Mouse (Mus musculus) adrenal gland, adult 18-20 months (tissue): Measurements from ENCODE around the gene Rc3h1. TPM values are rescaled to one million over a fixed set of nuclear protein-coding genes. Genes with fewer than 3 reads are reported as not detected.
"Not testable (repeated sequence)": the region's sequence is repeated elsewhere in the genome, so short reads cannot be mapped to it uniquely, and the experiment has no call there.

Experiments used
- DNase-seq, 2 experiments: peaks; one replicate each; pipeline ENCODE4 v3.0.0; 2021 to 2022; ENCODE audit warnings: low spot score in 2 of 2
- long read RNA-seq, 2 experiments: library from polyadenylated mRNA; stranded (forward); transcript quantifications; one replicate each; pipeline ENCODE4 v2.0.0; 2021
- total RNA-seq, 2 experiments: library from RNA; stranded (reverse); gene quantifications; 1 replicate in 1 of 2; 2 replicates in 1 of 2; pipeline ENCODE4 v1.2.3; 2021

The Rc3h1 gene
- total RNA-seq, result 10 to 100 TPM; 45.3 to 47.8 TPM
- long read RNA-seq, experiment 1, full-length matches to known transcripts, result 3 of 7 reads
- long read RNA-seq, experiment 1, partial matches to known transcripts, result 3 of 7 reads
- long read RNA-seq, experiment 1, other reads (novel, unspliced or antisense), result 1 of 7 reads
- long read RNA-seq, experiment 2, partial matches to known transcripts, result 6 of 6 reads
- long read RNA-seq, experiment 2, other reads (novel, unspliced or antisense), result 0 of 6 reads

DNA sequence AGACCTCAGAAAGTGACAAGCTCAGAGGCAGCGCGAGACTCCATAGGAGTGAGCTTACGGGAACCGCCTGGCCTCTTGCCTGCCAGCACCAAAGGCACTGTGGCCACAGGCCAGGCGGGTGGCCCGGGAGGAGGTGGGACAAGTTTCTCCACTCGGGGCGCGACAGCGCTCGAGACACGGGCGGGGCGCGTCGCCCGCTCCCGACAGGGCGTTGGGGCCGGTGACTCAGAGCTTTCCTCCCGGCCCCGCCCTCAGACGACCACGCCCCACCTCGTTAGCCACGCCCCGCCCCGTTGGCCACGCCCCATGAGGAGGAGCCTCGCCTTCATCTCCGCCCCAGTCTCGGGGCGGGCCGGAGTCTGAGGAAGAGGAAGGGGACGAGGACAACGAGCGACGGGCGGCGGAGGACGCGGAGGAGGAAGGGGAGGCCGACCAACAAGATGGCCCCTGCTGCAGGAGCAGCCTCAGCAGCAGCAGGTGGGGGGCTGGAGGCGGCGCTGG is at the start of gene Rc3h1:
Gene Rc3h1, plus strand, starts transcription at position 362 of the 501 bp plus-strand sequence.
- peak; percentile 100 for DNase-seq

DNA sequence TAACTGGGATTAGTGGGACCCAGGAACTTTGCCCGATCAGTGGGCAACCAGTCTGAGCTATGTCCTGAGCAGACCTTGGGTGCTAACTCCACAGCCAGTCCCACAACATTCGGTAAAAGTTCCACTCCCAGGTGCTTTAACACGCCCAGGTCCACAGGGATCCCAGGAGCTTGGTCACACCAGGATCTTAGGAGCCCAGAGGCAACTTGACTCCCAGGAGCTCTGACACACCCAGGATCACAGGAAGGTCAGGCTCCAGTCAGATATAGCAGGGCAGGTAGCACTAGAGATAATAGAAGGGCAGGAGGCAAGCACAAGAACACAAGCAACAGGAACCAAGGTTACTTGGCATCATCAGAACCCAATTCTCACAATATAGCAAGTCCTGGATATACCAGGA is 48.1 kb upstream of the Rc3h1 start:
- DNase-seq, result no peak

DNA sequence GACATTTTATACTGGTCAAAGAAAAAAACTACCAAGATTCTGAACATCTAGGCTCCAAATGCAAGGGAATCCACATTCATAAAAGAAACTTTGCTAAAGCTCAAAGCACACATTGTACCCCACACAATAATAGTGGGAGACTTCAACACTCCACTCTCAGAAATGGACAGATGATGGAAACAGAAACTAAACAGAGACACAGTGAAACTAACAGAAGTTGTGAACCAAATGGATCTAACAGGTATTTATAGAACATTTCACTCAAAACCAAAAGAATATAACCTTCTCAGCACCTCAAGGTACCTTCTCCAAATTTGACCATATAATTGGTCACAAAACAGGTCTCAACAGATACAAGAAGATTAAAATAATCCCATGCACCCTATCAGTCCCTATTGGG is 46.3 kb upstream of the Rc3h1 start:
- DNase-seq, result not testable (repeated sequence)

DNA sequence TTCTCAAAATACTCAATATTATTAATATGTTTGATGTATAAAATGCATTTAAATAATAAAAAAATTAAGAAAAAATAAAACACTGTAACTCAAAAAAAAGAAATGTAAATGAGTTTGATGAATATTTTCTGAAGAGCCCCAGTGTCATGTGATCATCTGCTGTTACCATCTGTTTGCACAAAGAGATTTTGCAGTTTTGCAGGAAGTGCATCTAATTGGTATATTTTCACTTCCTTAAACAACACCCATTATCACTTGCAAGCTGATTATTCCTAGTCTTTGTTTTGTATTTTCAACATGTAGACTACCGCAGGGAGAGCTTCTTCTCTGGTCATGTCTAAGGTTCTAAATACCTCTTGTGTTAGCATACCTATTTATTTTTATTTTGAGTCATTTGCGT is 45.1 kb upstream of the Rc3h1 start:
- no peak for DNase-seq

DNA sequence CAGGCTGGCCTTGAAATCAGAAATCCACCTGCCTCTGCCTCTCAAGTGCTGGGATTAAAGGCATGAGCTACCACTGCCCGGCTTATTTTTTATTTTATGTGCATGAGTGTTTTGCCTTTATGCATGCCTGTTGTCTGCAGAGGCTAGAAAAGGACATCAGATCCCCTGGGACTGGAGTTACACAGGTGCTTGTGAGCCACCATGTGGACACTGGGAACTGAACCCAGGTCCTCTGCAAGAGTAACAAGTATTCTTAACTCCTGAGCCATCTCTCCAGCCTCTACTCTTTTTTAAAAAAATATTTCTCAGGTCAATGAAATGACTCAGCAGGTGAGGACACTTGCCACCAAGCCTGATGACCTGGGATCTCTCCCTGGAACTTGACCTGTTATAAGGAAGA is 44.6 kb upstream of the Rc3h1 start:
- no peak for DNase-seq

DNA sequence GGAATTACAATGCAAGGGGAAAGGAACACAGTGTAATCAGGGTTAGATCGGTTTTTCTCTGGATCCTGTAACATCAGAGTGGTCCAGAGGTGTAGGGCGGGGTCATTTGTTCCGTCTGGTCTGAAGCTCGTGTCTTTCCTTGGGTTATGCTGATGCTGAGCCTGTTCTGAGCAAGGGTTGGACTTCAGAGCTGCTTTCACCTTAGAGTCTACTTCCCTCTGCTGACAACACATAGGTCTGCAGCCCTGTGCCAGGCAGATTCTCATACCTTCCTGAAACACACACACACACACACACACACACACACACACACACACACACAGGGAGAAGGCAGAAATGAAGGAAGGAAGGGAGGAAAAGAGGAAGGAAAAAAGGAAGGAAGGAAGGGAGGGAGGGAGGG is 43.2 kb upstream of the Rc3h1 start:
- no peak for DNase-seq

DNA sequence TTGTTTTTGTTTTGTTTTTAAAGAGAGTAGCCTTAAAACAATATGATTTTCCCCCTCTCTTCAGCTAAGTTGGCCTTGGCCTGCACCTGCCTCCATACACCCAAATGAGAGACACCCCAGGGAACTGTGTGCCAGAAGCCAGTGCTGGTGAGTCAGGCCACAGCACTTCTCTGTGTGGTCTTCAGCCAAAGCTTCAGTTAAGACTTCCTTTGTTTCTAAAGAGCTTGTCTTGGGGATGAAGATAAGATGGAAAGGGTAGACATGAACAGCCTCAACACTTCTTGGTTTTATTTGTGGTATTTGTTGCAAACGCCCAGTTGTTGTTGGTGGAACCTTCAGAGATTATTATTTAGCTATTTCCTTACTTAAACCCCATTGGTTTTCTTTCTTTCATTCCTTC is 31.5 kb upstream of the Rc3h1 start:
- no peak for DNase-seq

DNA sequence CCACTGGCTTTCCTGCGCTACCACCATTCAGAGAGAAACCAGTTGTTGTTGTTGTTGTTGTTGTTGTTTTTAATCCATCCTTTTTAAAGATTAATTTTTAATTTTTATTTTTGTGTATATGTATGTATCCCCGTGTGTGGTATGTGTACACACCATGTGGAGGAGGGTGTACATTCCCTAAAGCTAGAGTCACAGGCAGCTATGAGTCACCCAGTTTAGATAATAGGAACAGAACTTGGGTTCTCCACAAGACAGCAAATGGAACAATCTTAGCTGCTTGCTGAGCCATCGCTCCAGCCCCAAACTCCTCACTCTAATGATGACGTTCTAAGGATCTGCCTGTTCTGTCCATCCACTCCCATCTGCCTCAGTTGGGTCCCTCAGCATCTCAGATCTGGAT is 29.2 kb upstream of the Rc3h1 start:
- no peak for DNase-seq

DNA sequence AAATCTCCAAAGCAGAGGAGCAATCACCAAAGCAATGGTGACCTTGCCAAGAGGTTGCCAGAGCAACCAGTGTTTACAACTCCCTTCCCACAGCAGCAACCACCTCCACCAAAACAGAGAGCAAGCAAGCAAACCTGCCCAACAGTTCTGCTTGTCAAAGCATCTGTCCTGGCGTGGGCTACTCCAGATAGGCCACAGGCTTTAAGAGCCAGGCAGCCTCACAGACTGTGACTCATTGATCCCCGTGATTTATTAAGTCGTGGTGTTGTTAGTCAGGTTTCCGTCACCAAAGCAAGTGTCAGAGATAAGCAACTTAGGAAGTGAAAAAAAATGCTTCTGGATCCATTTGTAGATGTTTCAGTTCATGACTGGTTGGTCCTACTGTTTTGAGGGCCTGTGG is 27.7 kb upstream of the Rc3h1 start:
- peak in 1 of 2 experiments; percentile 8 for DNase-seq

DNA sequence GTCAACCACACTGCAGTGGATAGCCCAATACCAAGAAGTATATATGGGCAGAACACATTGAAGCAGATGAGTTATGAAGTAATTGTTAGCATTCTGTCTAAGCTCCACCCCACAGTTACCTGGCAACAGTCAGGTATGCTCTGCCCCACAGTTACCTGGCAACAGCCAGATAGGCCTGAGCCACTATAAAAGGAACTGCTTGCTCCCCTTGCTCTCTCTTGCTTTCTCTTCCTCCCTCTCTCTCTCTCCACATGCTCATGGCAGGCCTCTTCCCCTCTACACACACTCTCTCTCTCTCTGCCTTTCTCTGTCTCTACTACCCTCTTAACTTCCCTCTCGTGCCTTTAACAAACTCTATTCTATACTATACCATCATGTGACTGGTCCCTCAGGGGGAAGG is 24.8 kb upstream of the Rc3h1 start:
- not testable (repeated sequence) for DNase-seq

DNA sequence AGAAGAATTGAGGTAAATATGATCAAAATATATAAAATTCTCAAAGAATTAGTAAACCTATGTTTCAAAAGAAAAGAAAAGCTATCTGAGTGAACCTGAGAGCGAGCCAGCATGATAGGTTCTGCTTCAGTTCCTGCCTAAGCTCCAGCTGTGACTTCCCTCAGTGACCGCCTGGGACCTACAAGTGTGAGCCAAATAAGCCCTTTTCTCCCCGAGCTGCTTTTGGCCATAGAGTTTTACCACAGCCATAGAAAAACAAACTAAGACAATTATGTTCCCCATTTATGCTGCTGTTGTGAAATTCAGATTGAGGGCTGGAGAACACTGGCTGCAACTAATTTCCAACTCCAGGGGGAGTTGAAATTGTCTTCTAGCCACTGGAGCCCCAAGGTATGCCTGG is 24.2 kb upstream of the Rc3h1 start:
- DNase-seq, result no peak

DNA sequence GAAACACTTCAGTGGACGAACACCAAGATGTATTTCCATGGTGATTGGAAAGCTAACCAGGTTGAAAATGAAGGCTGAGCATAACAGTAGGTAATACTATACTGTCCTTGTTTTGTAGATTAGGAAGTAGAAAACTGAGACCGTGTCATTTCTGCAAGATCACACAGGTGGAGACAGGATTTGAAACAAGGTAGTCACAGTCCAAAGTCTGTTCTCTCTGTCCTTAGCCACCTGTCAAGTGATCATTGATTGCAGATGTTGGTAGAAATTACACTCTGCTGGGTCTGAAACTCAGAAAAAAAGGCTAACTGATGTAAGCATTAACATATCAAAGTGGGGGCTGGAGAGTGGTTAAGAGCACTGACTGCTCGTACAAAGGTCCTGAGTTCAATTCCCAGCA is 21.9 kb upstream of the Rc3h1 start:
- no peak for DNase-seq

DNA sequence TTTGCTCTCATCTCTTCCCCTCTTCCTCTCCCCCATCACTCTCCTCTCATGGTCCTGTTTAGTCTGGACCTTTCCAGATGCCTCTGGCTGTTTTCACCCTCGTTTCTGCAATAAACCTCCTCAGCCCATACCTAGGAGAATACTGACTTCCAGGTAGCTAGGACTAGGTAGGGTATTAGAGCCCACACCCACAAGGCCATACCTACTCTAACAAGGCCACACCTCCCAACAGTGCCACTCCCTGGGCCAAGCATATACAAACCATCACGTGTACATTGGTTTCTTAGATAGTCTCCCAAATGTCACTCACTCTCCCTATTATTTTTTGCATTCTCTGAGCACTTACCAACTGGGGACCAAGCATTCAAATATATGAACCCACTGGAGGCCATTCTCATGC is 21.2 kb upstream of the Rc3h1 start:
- no peak for DNase-seq

DNA sequence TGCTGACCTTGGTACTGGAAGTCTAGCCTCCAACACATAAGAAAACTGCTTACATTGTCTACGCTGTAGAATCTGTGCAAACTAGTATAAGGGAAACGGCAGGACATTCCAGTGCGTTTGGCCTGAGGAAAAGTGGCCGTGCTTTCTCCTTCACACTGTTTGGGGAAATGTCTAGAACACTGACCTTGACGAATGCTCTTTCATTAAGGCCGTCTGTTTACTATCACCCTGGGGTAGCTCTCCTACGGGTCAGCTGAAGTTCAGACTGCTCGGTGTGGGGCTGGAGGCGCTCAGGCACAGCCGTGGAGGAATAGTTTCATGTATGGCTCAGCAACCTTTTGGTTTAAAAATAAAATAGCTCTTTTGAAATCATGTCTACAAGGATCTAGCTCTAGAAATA is 6.5 kb upstream of the Rc3h1 start:
- no peak for DNase-seq

DNA sequence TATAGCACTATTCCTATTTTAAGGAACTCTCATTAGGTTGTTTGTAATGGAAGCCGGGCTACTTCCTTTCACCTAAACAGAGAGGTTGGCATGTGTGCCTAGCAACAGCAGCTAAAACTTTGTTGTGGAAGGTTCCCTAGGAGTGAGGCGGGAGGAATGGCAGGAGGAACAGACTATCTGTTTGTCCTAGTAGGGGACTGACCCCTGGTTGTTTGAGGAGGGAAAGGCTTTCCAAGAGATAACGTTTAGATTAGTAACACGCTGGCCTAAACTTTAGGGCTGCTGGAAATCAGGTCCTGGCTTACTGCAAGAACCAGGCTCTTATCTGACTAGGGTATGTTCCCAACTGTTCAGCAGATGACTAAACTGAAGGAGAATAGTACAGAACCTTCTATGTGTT is 2.2 kb upstream of the Rc3h1 start:
- no peak for DNase-seq

DNA sequence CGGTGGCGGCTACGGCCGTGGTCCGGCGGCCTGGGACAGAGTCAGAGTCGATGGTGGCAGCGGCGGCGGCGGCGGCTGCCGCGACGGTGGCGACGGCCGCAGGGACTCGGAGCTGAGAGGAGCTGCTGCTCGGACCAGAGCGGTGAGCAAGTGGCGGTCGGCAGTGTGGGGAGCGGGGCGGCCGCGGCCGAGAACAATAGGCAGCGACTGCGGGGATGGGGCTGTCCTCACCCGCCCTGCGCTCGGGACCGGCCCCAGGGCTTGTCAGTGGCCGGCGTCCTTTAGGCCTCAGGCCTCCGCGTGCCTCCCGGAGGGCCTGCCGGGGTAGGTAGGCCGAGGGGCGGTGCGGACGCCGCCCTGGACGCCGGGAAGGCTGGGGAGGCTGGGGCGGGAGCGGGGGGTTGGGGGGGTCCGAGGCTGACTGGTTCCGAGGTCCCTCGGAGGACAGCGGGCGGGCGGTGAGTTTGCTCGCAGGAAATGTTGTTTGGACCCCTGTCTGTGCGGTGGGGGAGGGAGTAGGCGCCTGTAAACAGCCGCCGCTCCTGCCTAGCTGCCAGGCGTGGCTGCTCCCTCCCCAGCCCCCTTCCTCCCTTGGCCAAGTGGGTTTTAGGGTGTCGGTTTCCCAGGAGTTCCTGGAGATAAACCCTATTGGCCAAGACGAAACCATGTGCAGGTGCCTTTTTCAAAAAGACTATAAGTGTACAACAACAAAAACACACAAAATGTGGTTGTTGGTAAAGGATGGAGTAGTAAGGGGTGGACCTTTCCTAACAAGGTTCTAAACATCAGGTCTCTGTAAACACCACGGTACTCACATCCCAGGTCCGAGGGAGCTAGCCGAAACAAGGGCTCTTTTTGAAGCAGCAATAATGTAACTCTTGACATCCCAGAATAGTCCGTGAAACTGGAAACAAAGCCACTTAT is 602 bp downstream of the Rc3h1 start:
- peak; percentile 60 to 61 for DNase-seq

DNA sequence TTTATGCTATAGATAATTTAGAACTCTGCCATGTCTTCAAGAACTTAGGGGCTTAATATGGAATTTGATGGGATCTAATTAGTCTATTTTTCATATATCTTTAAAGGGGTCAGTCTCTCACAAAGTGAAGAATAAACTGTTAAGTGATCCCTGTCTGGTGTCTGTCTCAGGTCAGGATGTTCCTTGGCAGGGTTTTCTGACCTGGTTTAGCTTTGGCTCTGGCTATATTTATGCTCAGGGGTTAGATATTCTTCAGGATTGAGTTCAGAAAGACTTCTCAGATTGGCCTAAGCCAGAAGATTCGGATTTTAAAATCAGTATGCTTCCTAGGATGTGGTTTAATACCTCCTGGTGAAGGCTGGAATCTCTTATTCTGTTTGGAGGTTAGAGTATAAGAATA is 4.0 kb downstream of the Rc3h1 start:
- DNase-seq, result no peak

DNA sequence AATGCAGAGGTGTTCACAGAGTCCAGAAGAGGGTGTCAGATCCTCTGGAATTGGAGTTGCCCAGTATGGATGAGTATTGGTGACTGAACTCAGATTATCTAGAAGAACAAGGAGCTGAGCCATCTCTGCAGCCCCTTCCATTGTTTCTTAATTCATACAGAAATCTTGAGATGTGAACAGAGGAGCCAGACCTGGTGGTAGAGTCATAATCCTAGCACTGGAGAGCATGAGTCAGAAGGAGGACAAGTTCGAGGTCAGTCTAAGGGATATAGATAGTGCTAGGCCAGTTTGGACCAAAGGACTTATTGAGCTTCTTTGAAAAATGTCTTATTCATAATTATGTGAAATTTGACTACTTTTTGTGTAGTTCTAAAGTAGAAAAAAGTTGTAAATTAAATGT is 4.6 kb downstream of the Rc3h1 start:
- no peak for DNase-seq

DNA sequence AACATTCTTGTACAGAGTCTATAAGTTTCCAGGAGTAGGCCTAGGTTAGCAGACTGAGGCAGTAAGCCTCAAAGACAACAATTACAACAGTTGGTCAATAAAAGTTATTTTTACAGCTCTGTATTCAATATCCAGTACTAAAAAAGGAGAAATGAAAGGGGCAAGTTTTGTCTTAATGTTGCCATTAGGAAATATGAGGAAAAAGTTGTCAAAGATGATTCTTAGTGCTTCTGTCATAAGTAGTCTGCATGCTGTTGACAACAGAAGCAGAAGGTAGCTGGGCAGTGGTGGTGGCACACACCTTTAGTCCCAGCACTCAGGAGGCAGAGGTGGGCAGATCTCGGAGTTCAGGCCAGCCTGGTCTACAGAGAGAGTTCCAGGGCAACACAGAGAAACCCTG is 13.2 kb downstream of the Rc3h1 start:
- DNase-seq, result no peak

DNA sequence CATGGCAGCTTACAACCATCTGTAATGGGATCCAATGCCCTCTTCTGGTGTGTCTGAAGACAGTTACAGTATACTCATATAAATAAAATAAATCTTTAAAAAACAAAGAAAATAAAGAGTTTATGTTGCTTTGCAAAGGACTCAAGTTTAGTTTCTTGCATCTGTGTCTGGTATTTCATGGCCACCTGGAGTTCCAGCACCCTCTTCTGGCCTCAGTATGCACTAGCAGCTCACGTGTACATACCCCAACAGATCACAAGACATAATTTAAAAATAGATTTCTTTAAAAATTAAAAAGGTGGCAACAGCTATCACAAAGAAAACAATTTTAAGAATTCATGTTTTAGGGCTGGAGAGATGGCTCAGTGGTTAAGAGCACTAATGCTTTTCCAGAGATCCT is 15.7 kb downstream of the Rc3h1 start:
- no peak for DNase-seq

DNA sequence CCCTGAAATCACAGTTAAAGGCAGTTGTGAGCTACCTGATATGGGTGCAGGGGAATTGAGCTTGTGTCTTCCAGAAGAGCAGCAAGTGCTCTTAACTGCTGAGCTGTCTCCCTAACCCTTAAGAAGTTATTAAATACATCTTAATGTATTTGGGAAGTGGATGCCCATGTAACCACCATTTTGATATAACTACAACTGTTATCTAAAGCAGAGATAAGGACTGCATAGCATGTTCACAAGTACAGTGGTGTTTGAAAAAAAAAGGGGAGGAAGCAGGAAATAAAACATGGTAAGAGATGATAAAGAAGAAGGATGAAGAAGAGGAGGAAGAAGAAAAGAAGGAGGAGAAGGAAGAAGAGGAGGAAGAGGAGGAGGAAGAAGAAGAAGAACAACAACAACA is 25.1 kb downstream of the Rc3h1 start:
- DNase-seq, result no peak

DNA sequence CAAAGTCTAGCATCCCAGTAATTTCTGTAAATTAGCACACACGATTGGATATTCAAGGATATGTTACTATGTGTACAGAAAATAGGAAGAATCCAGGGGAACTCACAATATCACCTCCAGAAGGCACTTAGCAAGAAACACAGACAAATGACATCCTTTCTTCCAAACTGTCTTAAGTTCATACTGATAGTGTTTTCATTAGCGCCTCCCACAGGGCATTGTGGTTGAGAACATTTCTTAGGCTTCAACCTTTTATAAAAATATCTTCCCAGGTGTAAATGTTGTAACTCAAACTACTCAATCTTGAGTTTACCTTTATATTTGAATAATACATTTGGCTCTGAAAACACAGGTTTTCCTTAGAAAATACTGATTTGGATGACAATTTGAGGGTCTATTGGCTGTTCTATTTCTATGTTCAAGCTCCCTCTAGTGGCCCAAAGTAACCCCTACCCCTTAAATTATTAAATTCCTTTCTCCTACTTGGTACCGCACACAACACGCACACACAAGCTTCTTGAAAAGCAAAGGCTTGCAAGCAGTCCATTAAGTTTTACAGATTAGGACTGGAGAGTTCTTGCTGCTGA is 27.8 kb downstream of the Rc3h1 start:
- DNase-seq, result no peak
